In genomic region chr13:107325707-107326495, GRCm38 (mm10) we compare ENCODE assay signal across 9 mouse cellular contexts.
DNase-seq lines count a peak whose midpoint lies in the region; ATAC-seq lines count a peak whose summit lies in the region.
"Had no signal": no experiment of that assay in that cellular context is flagged by ENCODE, and none has a peak within 500 bp of the region (broad histone marks: within the 10 kb centered on the region; RNA-seq: fewer than 3 reads in every experiment).

No protein-coding gene starts in this region.

- WGBS in midbrain, embryonic 11.5 days, result 70% methylated on average over 3 of the region's 3 CpGs
- 55% methylated on average over 3 of the region's 3 CpGs for WGBS in midbrain, embryonic 15.5 days
- 62% methylated on average over 3 of the region's 3 CpGs for WGBS in embryonic facial prominence, embryonic 14.5 days
- WGBS in hindbrain, embryonic 11.5 days, result 68% methylated on average over 3 of the region's 3 CpGs

- no peak for ATAC-seq in midbrain, embryonic 11.5 days (ENCODE audit: low FRiP score)
- ATAC-seq in midbrain, embryonic 15.5 days (replicated peaks), result no peak
- ATAC-seq in embryonic facial prominence, embryonic 14.5 days (ENCODE audit: low read depth), result no peak
- ATAC-seq in hindbrain, embryonic 11.5 days (ENCODE audit: low FRiP score), result no peak

- no peak overlapping the region for H3K27ac ChIP-seq in midbrain, embryonic 11.5 days (ENCODE audit: low read depth, low read length)
- H3K27ac ChIP-seq in midbrain, embryonic 15.5 days, result no peak overlapping the region
- no peak overlapping the region for H3K27ac ChIP-seq in embryonic facial prominence, embryonic 14.5 days (replicated peaks; ENCODE audit: low read depth, low read length)
- H3K27ac ChIP-seq in hindbrain, embryonic 11.5 days (ENCODE audit: low read depth, low read length), result no peak overlapping the region
- H3K27ac ChIP-seq: neural tube, embryonic 12.5 days had no signal

- no peak overlapping the region for H3K9ac ChIP-seq in midbrain, embryonic 11.5 days (ENCODE audit: low read length)
- no peak overlapping the region for H3K9ac ChIP-seq in midbrain, embryonic 15.5 days
- H3K9ac ChIP-seq in embryonic facial prominence, embryonic 14.5 days (ENCODE audit: low read depth, low read length), result no peak overlapping the region
- H3K9ac ChIP-seq in hindbrain, embryonic 11.5 days (ENCODE audit: low read depth, low read length), result no peak overlapping the region
- H3K9ac ChIP-seq: neural tube, embryonic 12.5 days had no signal

- no peak overlapping the region for H3K4me3 ChIP-seq in midbrain, embryonic 11.5 days (ENCODE audit: low read depth, low read length)
- H3K4me3 ChIP-seq in midbrain, embryonic 15.5 days, result no peak overlapping the region
- H3K4me3 ChIP-seq in embryonic facial prominence, embryonic 14.5 days (ENCODE audit: low read depth, low read length), result no peak overlapping the region
- H3K4me3 ChIP-seq in hindbrain, embryonic 11.5 days (ENCODE audit: low read depth, low read length), result no peak overlapping the region
- H3K4me3 ChIP-seq: neural tube, embryonic 12.5 days had no signal

- no peak overlapping the region for H3K4me2 ChIP-seq in midbrain, embryonic 11.5 days
- no peak overlapping the region for H3K4me2 ChIP-seq in midbrain, embryonic 15.5 days
- H3K4me2 ChIP-seq in embryonic facial prominence, embryonic 14.5 days (ENCODE audit: low read depth, low read length), result no peak overlapping the region
- no peak overlapping the region for H3K4me2 ChIP-seq in hindbrain, embryonic 11.5 days (replicated peaks; ENCODE audit: low read depth, low read length)
- H3K4me2 ChIP-seq: neural tube, embryonic 12.5 days had no signal

- H3K27me3 ChIP-seq in midbrain, embryonic 11.5 days (ENCODE audit: control insufficient read depth, insufficient read depth, low read length), result no peaks in the 10 kb centered on the region
- no peaks in the 10 kb centered on the region for H3K27me3 ChIP-seq in midbrain, embryonic 15.5 days (replicated peaks)
- H3K27me3 ChIP-seq in embryonic facial prominence, embryonic 14.5 days (replicated peaks; ENCODE audit: control insufficient read depth, insufficient read depth, low read length), result no peaks in the 10 kb centered on the region
- H3K27me3 ChIP-seq in hindbrain, embryonic 11.5 days (ENCODE audit: control insufficient read depth, insufficient read depth, low read length), result no peaks in the 10 kb centered on the region; the same call in 1 of the 2 replicates
- H3K27me3 ChIP-seq: neural tube, embryonic 12.5 days had no signal

- H3K4me1 ChIP-seq in midbrain, embryonic 11.5 days (ENCODE audit: control insufficient read depth, insufficient read depth, low read length), result no peaks in the 10 kb centered on the region
- no peaks in the 10 kb centered on the region for H3K4me1 ChIP-seq in midbrain, embryonic 15.5 days
- no peaks in the 10 kb centered on the region for H3K4me1 ChIP-seq in embryonic facial prominence, embryonic 14.5 days (ENCODE audit: control insufficient read depth, insufficient read depth, low read length)
- H3K4me1 ChIP-seq in hindbrain, embryonic 11.5 days (replicated peaks; ENCODE audit: control insufficient read depth, insufficient read depth, low read length), result no peaks in the 10 kb centered on the region
- H3K4me1 ChIP-seq: neural tube, embryonic 12.5 days had no signal

- peak; percentile 93 for DNase-seq in midbrain, embryonic 11.5 days (ENCODE audit: low spot score, missing footprints)
- peak; percentile 67 for DNase-seq in adrenal gland, postnatal 25 days
- peak; percentile 34 for DNase-seq in embryonic facial prominence, embryonic 14.5 days (ENCODE audit: low spot score)
- peak; percentile 77 for DNase-seq in hindbrain, embryonic 11.5 days (ENCODE audit: low spot score)
- DNase-seq in left cerebral cortex, postnatal 14 days (ENCODE audit: low spot score in 2 of 2), result peak; percentile 51 to 69
- peak; percentile 5 for DNase-seq in ovary, adult 18-20 months (ENCODE audit: low spot score)
- peak; percentile 52 for DNase-seq in urinary bladder, postnatal 25 days (ENCODE audit: low spot score)

- H3K9me3 ChIP-seq in midbrain, embryonic 11.5 days (ENCODE audit: control insufficient read depth, low read length), result no peaks in the 10 kb centered on the region
- H3K9me3 ChIP-seq in midbrain, embryonic 15.5 days, result no peaks in the 10 kb centered on the region
- no peaks in the 10 kb centered on the region for H3K9me3 ChIP-seq in embryonic facial prominence, embryonic 14.5 days (ENCODE audit: control insufficient read depth, low read length)
- no peaks in the 10 kb centered on the region for H3K9me3 ChIP-seq in hindbrain, embryonic 11.5 days (ENCODE audit: control insufficient read depth, low read length)
- H3K9me3 ChIP-seq: neural tube, embryonic 12.5 days had no signal

- no peaks in the 10 kb centered on the region for H3K36me3 ChIP-seq in midbrain, embryonic 11.5 days (ENCODE audit: control insufficient read depth, insufficient read depth, low read length)
- no peaks in the 10 kb centered on the region for H3K36me3 ChIP-seq in midbrain, embryonic 15.5 days (replicated peaks)
- no peaks in the 10 kb centered on the region for H3K36me3 ChIP-seq in embryonic facial prominence, embryonic 14.5 days (ENCODE audit: control insufficient read depth, insufficient read depth, low read length)
- no peaks in the 10 kb centered on the region for H3K36me3 ChIP-seq in hindbrain, embryonic 11.5 days (ENCODE audit: control insufficient read depth, insufficient read depth, low read length)
- H3K36me3 ChIP-seq: neural tube, embryonic 12.5 days had no signal

- intact Hi-C loops in left cerebral cortex, postnatal 14 days (cut with DNase I), result loop anchor here (2.0 to 10.0 kb wide), 3 partner anchors 561 to 827 kb away; partner anchors contain the start of gene Smim15

Comparison
In these comparisons a context has a peak if more than half of its experiments do, and no peak if none do; other contexts are left out.
1. DNase-seq: peak in every context shown above with its lines; median percentile 93 in midbrain, embryonic 11.5 days; 77 in hindbrain, embryonic 11.5 days; 67 in adrenal gland, postnatal 25 days; 60 in left cerebral cortex, postnatal 14 days; 52 in urinary bladder, postnatal 25 days; 34 in embryonic facial prominence, embryonic 14.5 days; 5 in ovary, adult 18-20 months.